Mouse (Mus musculus) forebrain, postnatal 0 days (tissue): ENCODE measurements around the gene Pom121l2. TPM values are rescaled to one million over a fixed set of nuclear protein-coding genes. Genes with fewer than 3 reads are reported as not detected.
A peak's percentile ranks its signal among the peaks of the same experiment; 100 is the strongest.

ENCODE experiments used
- ATAC-seq: fragments of 200-750 bp; cut with Nextera tagmentation; 2 replicates; pipeline ENCODE4 v1.8.0; 2017; ENCODE audit warnings: mild to moderate bottlenecking, moderate library complexity
- DNase-seq: peaks from one replicate; pipeline ENCODE4 v3.0.0-alpha.2; 2015
- H3K27ac ChIP-seq: fragments of 300-500 bp; sonication (generic); 2 replicates; pipeline ENCODE4 v1.5.1; 2014; ENCODE audit warnings: low read depth, mild to moderate bottlenecking, antibody characterized with exemption, low read length, moderate library complexity, mixed read lengths
- H3K27me3 ChIP-seq: fragments of 300-500 bp; sonication (generic); 2 replicates; pipeline ENCODE4 v1.6.1; 2014; ENCODE audit warnings: mild to moderate bottlenecking, low read length, mixed read lengths; ENCODE audit not compliant: insufficient read depth
- H3K36me3 ChIP-seq: fragments of 300-500 bp; sonication (generic); 2 replicates; pipeline ENCODE4 v1.6.1; 2014; ENCODE audit warnings: mild to moderate bottlenecking, moderate library complexity; ENCODE audit not compliant: insufficient read depth
- H3K4me1 ChIP-seq: fragments of 300-500 bp; sonication (generic); 2 replicates; pipeline ENCODE4 v1.6.1; 2014; ENCODE audit warnings: antibody characterized with exemption; ENCODE audit not compliant: insufficient read depth
- H3K4me2 ChIP-seq: fragments of 300-500 bp; sonication (generic); 2 replicates; pipeline ENCODE4 v1.6.1; 2014; ENCODE audit warnings: low read depth, mild to moderate bottlenecking, moderate library complexity
- H3K4me3 ChIP-seq: fragments of 300-500 bp; sonication (generic); 2 replicates; pipeline ENCODE4 v1.5.1; 2014; ENCODE audit warnings: low read depth, low read length, mixed read lengths
- H3K9ac ChIP-seq: fragments of 300-500 bp; sonication (generic); 2 replicates; pipeline ENCODE4 v1.6.1; 2014; ENCODE audit warnings: mild to moderate bottlenecking
- H3K9me3 ChIP-seq: fragments of 300-500 bp; sonication (generic); 2 replicates; pipeline ENCODE4 v1.6.1; 2016; ENCODE audit warnings: low read length
- CTCF ChIP-seq: sonication (generic); IDR thresholded peaks from 2 replicates; pipeline ENCODE4 v1.5.1; 2016; ENCODE audit warnings: antibody characterized with exemption, control low read depth, low read depth
- WGBS: fragments of 180-500 bp; shearing (Covaris S2); extraction: QIAGEN DNeasy Blood & Tissue Kit; methylation state at CpG from one replicate; pipeline ENCODE4 v1.1.7; 2014; 5-methylcytosine and 5-hydroxymethylcytosine counted together
- polyA plus RNA-seq: library from polyadenylated mRNA; unstranded; fragments of >200 nt; fragmentation: Nextera tagmentation; extraction: Ambion mirVana; gene quantifications from 2 replicates; pipeline ENCODE4 v1.2.1, GENCODE M21; 2015
- total RNA-seq: library from RNA; depleted of rRNA; stranded (reverse); fragments of >200 nt; gene quantifications from 2 replicates; pipeline ENCODE4 v1.2.3, GENCODE M21; 2014; rRNA removed

The Pom121l2 gene
- total RNA-seq, result 0.38 TPM in 1 of 2 replicates, not detected in the other
- polyA plus RNA-seq, result not detected in 2 replicates

- H3K4me3 ChIP-seq, result peak within 1 kb of the TSS; percentile 58
- peaks cover 22% of the 10 kb centered on the region; the same call in 1 of the 2 replicates for H3K27me3 ChIP-seq
- H3K9ac ChIP-seq, result peak within 1 kb of the TSS; percentile 58
- 0 out of 2 replicates have a peak, but pooled peaks cover 4% of the 10 kb centered on the region for H3K4me1 ChIP-seq
- no peaks in the 10 kb centered on the region for H3K36me3 ChIP-seq
- WGBS, result 2% methylated on average over 58 of the region's 58 CpGs
- peak; percentile 57 for DNase-seq
- no peak within 1 kb of the TSS for H3K27ac ChIP-seq
- no peak for TF ChIP-seq CTCF
- ATAC-seq, result peak; percentile 75
- H3K9me3 ChIP-seq, result no peaks in the 10 kb centered on the region
- H3K4me2 ChIP-seq, result peak within 1 kb of the TSS; percentile 99
These were observed at the start of gene Pom121l2 for GRCm38 (mm10) chr13:21980981-21981802. Gene Pom121l2, plus strand, starts transcription at chr13:21981194.

- 66% methylated on average over 6 of the region's 6 CpGs for WGBS
- H3K9ac ChIP-seq, result no peak overlapping the region
- ATAC-seq (no peak), DNase-seq (no peak)
- no peaks in the 10 kb centered on the region; the same call in 1 of the 2 replicates for H3K27me3 ChIP-seq
- TF ChIP-seq CTCF, result no peak
- no peaks in the 10 kb centered on the region for H3K4me1 ChIP-seq
- no peaks in the 10 kb centered on the region for H3K36me3 ChIP-seq
- no peaks in the 10 kb centered on the region for H3K9me3 ChIP-seq
- no peak overlapping the region for H3K4me2 ChIP-seq
- H3K27ac ChIP-seq, result no peak overlapping the region
- H3K4me3 ChIP-seq, result no peak overlapping the region
These were observed 49.3 kb upstream of the Pom121l2 start for GRCm38 (mm10) chr13:21931740-21932139.

- H3K4me1 ChIP-seq, result no peaks in the 10 kb centered on the region
- WGBS, result 11% methylated on average over 28 of the region's 28 CpGs
- no peak overlapping the region for H3K27ac ChIP-seq
- H3K36me3 ChIP-seq, result no peaks in the 10 kb centered on the region
- H3K9me3 ChIP-seq, result no peaks in the 10 kb centered on the region
- no peak for TF ChIP-seq CTCF
- DNase-seq (no peak), ATAC-seq (peak; percentile 34; the same call in 1 of the 2 replicates)
- no peaks in the 10 kb centered on the region for H3K27me3 ChIP-seq
- peak overlapping the region; percentile 12 for H3K4me3 ChIP-seq
- H3K9ac ChIP-seq, result no peak overlapping the region
- peak overlapping the region; percentile 31 for H3K4me2 ChIP-seq
These were observed 47.1 kb upstream of the Pom121l2 start for GRCm38 (mm10) chr13:21933626-21934548.

GRCm38 (mm10) chr13:21934982-21935791, 45.8 kb upstream of the Pom121l2 start:
- ATAC-seq (peak; percentile 50; the same call in 1 of the 2 replicates), DNase-seq (peak; percentile 72)
- TF ChIP-seq CTCF, result no peak
- H3K4me3 ChIP-seq, result no peak overlapping the region
- H3K9me3 ChIP-seq, result no peaks in the 10 kb centered on the region
- H3K4me1 ChIP-seq, result no peaks in the 10 kb centered on the region
- H3K27ac ChIP-seq, result no peak overlapping the region
- no peaks in the 10 kb centered on the region for H3K36me3 ChIP-seq
- no peak overlapping the region for H3K9ac ChIP-seq
- H3K4me2 ChIP-seq, result no peak overlapping the region
- 16% methylated on average over 17 of the region's 17 CpGs for WGBS
- no peaks in the 10 kb centered on the region for H3K27me3 ChIP-seq

- H3K4me2 ChIP-seq, result peak overlapping the region; percentile 11
- H3K27ac ChIP-seq, result no peak overlapping the region
- DNase-seq (no peak), ATAC-seq (no peak)
- H3K4me1 ChIP-seq, result no peaks in the 10 kb centered on the region
- WGBS, result 7% methylated on average over 7 of the region's 7 CpGs
- no peak overlapping the region for H3K9ac ChIP-seq
- no peaks in the 10 kb centered on the region for H3K36me3 ChIP-seq
- no peaks in the 10 kb centered on the region for H3K9me3 ChIP-seq
- H3K27me3 ChIP-seq, result no peaks in the 10 kb centered on the region
- no peak for TF ChIP-seq CTCF
- H3K4me3 ChIP-seq, result 0 out of 2 replicates have a peak overlapping the region, but pooled peaks have one; percentile 5
These were observed 45.2 kb upstream of the Pom121l2 start for GRCm38 (mm10) chr13:21935833-21936232.

GRCm38 (mm10) chr13:21936968-21937367, 44.0 kb upstream of the Pom121l2 start:
- WGBS, result 4% methylated on average over 17 of the region's 17 CpGs
- TF ChIP-seq CTCF, result no peak
- ATAC-seq, result no peak
- Histone ChIP-seq H3K36me3 (no peaks in the 10 kb centered on the region), H3K4me1 (no peaks in the 10 kb centered on the region), H3K9ac (no peak overlapping the region), H3K4me2 (0 out of 2 replicates have a peak overlapping the region, but pooled peaks have one; percentile 8), H3K9me3 (no peaks in the 10 kb centered on the region), H3K27me3 (no peaks in the 10 kb centered on the region), H3K27ac (no peak overlapping the region), H3K4me3 (no peak overlapping the region)
- no peak for DNase-seq
